Mouse (Mus musculus) adrenal gland, adult (tissue): Measurements from ENCODE around the gene Cubn.
A peak's percentile ranks its signal among the peaks of the same experiment; 100 is the strongest.

Experiments used
- DNase-seq, 2 experiments: peaks; one replicate each; pipeline ENCODE4 v3.0.0; 2022 to 2023; ENCODE audit warnings: low spot score in 1 of 2; ENCODE audit not compliant: inconsistent age in 2 of 2

Cubn gene

GRCm38 (mm10) chr2:13491734-13492133, at the start of gene Cubn:
Gene Cubn, minus strand, starts transcription at chr2:13491813.
- no peak for DNase-seq

- DNase-seq, result no peak
These were observed 48.2 kb upstream of the Cubn start for GRCm38 (mm10) chr2:13539860-13540259.

GRCm38 (mm10) chr2:13538704-13539377, 47.2 kb upstream of the Cubn start:
- DNase-seq, result no peak

- DNase-seq, result no peak
These were observed 46.6 kb upstream of the Cubn start for GRCm38 (mm10) chr2:13538258-13538657.

GRCm38 (mm10) chr2:13537733-13538132, 46.1 kb upstream of the Cubn start:
- DNase-seq, result no peak

- no peak for DNase-seq
These were observed 45.1 kb upstream of the Cubn start for GRCm38 (mm10) chr2:13536747-13537146.

GRCm38 (mm10) chr2:13530639-13531038, 39.0 kb upstream of the Cubn start:
- DNase-seq, result no peak

- no peak for DNase-seq
These were observed 37.8 kb upstream of the Cubn start for GRCm38 (mm10) chr2:13529253-13529933.

GRCm38 (mm10) chr2:13527531-13527930, 35.9 kb upstream of the Cubn start:
- peak; percentile 73 to 91 for DNase-seq

GRCm38 (mm10) chr2:13527125-13527524, 35.5 kb upstream of the Cubn start:
- DNase-seq, result no peak

- no peak for DNase-seq
These were observed 34.6 kb upstream of the Cubn start for GRCm38 (mm10) chr2:13526205-13526604.

GRCm38 (mm10) chr2:13523540-13524456, 32.2 kb upstream of the Cubn start:
- no peak for DNase-seq

GRCm38 (mm10) chr2:13522106-13522505, 30.5 kb upstream of the Cubn start:
- peak in 1 of 2 experiments; percentile 71 for DNase-seq

- no peak for DNase-seq
These were observed 23.3 kb upstream of the Cubn start for GRCm38 (mm10) chr2:13514949-13515348.

- DNase-seq, result no peak
These were observed 11.1 kb upstream of the Cubn start for GRCm38 (mm10) chr2:13502717-13503116.

GRCm38 (mm10) chr2:13501553-13501952, 9.9 kb upstream of the Cubn start:
- DNase-seq, result no peak

GRCm38 (mm10) chr2:13500298-13500999, 8.8 kb upstream of the Cubn start:
- no peak for DNase-seq

- DNase-seq, result no peak
These were observed 7.6 kb upstream of the Cubn start for GRCm38 (mm10) chr2:13499196-13499595.

GRCm38 (mm10) chr2:13496087-13496486, 4.5 kb upstream of the Cubn start:
- DNase-seq, result no peak

- DNase-seq, result no peak
These were observed 1.3 kb upstream of the Cubn start for GRCm38 (mm10) chr2:13492927-13493326.

- DNase-seq, result no peak
These were observed 1.1 kb downstream of the Cubn start for GRCm38 (mm10) chr2:13490480-13490879.
